Mouse (Mus musculus) layer of hippocampus, postnatal 14 days (tissue): ENCODE data around the gene Selenof. TPM values are rescaled to one million over a fixed set of nuclear protein-coding genes. Genes with fewer than 3 reads are reported as not detected.

Experiments used
- DNase-seq, 2 experiments: peaks; one replicate each; pipeline ENCODE4 v3.0.0; 2021 to 2022; ENCODE audit warnings: low spot score in 2 of 2, mixed read lengths in 1 of 2
- long read RNA-seq, 2 experiments: library from polyadenylated mRNA; stranded (forward); transcript quantifications; one replicate each; pipeline ENCODE4 v2.0.0; 2021
- total RNA-seq, 2 experiments: library from RNA; stranded (reverse); gene quantifications; 2 replicates each; pipeline ENCODE4 v1.2.3; 2021

Gene Selenof
- 100 to 1,000 TPM; 296 to 301 TPM for total RNA-seq
- long read RNA-seq, experiment 1, transcript Selenof-201 (5 exons, 1,514 nt), result major isoform, 93 of 98 reads
- long read RNA-seq, experiment 1, partial matches to known transcripts, result 1 of 98 reads
- long read RNA-seq, experiment 1, other reads (novel, unspliced or antisense), result 3 of 98 reads
- long read RNA-seq, experiment 2, transcript Selenof-201 (5 exons, 1,514 nt), result major isoform, 185 of 196 reads
- long read RNA-seq, experiment 2, partial matches to known transcripts, result 7 of 196 reads
- long read RNA-seq, experiment 2, other reads (novel, unspliced or antisense), result 4 of 196 reads

- peak; percentile 96 to 99 for DNase-seq
Measured at GRCm38 (mm10) chr3:144570047-144570815, at the start of gene Selenof, which contains the start of gene Hs2st1. TSS of gene Selenof (plus strand) at chr3:144570304. TSS of gene Hs2st1 (minus strand) at chr3:144570181.

- no peak for DNase-seq
Measured at GRCm38 (mm10) chr3:144527918-144528317, 42.2 kb upstream of the Selenof start.

DNA sequence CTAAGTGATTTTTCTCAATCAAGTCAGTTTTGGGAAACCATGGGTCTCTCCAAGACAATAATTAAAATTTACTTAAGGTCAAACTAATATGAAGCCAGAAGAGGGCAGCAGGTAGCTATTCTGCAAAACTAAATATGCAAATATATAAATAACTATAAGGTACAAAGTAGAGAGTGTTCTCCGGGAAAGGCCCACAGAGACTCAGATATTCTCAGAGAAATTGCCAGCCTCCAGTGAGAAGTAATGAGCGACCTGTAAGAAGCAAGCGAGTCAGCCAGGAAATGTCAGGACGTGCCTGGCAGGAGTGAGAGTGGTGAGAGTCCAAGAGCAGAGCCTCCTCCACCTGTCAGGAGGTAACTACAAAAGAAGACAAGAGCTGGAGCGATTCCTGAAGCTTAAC, 39.1 kb upstream of the Selenof start:
- no peak for DNase-seq

DNA sequence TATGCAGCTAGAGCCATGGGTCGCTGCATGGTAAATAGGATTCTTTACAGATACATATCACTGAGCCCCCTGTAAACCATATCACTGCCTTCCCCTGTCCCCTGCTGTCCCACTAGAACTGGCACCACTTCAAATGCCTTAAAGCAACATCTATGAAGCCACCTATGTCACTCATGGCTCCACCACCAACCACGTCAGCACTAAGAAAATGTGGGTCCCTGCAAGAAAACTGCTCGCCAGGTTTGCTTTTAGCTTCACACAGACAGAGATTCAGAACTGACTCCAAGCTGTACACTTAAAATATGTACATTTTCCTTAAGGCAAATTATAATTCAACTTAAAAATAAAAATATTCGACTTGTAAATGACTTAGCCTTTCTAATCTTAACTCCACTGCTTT, 35.0 kb upstream of the Selenof start:
- DNase-seq, result no peak

DNA sequence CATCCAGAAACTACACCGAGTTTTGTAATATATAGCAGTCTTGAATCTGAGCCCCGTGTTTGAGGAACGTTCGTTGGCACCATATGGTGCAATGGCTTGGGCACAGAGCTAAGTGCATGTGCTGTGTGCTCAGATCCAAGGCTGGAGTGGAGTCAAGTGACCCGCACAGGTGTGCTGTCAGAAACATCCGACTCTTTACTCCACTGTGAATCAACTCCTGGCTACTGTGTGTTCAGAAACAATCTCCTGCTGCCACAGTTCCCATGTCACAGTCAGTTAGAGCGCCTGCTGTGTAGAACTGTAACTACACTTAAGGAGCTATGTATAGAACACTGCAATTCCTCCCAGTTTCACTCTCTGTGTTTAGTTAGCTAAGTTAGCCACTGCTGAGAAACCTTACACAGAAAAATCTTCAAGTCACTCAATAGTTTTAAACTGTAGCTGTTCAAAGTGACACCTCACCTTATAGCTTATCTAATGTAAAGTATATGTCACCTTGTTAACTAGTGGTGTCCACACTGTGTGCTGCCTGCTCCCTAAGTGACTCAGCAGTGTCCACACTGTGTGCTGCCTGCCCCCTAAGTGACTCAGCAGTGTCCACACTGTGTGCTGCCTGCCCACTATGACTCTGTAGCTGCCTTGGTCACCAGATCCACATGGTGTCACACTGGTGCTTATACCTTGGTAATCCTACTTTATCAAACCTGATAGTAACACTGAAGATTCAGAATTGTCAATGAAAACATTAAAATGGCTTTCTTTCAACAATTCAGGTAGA, 32.8 kb upstream of the Selenof start:
- no peak for DNase-seq

DNA sequence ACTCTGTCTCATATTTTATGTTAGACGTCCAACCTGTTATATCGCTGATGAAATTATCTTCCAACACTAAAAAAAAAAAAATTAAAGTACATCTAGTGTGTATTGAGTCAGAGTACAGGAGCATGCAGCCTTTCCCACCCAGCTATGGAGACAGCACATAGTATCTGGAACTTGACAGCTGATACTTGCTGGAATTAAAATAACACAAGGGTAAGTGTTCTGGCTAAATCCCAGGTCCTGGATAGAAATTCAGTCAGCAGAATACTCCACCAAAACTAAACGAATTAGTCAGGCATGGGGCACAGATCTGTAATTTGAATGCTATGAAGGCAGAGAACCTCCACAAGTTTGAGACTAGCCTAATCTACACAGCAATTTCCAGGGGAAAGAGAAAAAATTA, 31.1 kb upstream of the Selenof start:
- no peak for DNase-seq

- DNase-seq, result no peak
Measured at GRCm38 (mm10) chr3:144540805-144541204, 29.3 kb upstream of the Selenof start.

DNA sequence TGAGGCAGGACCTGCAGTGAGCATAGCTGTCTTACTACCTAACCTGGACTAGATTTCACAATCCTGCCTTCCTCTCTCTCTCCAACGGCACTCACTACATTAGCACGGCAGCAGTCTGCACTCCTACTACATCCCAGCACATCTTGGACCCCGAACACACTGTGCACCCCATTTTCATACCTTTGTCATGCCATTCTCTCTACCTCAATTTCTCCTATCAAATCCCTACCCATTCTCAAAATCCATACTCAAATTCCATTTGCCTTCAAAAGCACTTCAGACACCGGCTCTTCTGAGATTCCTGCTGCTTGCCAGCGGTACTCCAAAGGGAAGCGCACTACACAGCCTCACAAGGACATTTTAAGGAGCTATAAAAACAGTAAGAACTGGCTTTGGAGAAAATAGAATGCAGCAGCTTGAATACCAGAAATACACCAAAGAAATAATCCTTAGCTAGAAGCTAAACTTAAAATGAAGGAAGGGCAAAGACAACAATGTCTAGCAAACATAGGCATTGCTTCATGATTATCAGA, 28.1 kb upstream of the Selenof start:
- DNase-seq, result no peak

GRCm38 (mm10) chr3:144545152-144545551, 25.0 kb upstream of the Selenof start:
- no peak for DNase-seq

DNA sequence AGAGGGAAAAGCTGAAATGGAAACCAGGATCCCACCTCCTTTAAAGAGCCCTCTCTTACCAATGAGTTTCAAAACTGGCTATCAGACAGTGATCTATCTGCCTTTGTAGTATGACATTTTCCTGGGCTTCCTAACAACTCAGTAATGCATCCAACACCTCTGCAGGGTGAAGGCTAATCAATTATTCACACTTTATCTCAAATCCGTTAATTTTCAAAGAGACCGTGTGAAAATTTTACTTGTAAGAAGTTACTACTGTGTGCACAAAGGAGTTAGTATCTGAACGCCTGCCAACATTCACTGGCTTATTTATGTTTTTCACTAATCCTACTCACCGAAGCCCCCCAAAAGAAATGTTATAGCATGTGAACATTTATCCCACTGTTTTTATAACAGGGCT, 24.3 kb upstream of the Selenof start:
- DNase-seq, result no peak

- DNase-seq, result no peak
Measured at GRCm38 (mm10) chr3:144546490-144546889, 23.6 kb upstream of the Selenof start.

DNA sequence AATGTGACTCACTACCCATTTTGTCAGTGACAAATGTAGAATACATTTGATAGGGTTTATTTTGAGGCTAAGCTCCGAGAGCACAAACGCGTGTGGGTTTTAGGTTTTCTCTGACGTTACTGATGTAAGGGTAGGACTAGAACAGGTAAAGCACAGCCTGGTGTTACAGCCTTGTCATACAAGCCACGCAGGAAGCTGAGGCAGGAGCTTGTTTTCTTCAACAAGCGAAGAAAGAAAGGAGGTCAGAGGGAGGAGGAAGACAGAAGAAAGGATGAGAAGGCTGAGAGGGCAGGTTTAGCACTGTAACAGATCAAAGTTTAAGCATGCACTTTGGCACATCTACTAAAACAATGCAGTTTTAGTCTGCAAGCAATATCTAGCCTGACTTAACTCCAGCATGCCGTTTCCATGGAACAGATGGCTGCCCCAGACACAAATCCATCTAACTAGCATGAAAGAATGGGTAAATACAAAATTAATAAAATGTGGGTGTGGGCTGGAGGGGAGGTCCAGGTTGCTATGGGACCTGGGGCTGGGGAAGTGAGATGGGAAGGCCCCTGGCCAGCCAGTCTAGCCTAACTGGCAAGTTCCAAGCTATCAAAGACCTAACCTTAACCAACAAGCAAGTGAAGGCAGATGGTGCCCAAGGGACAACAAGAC, 21.8 kb upstream of the Selenof start:
- peak; percentile 40 to 73 for DNase-seq

DNA sequence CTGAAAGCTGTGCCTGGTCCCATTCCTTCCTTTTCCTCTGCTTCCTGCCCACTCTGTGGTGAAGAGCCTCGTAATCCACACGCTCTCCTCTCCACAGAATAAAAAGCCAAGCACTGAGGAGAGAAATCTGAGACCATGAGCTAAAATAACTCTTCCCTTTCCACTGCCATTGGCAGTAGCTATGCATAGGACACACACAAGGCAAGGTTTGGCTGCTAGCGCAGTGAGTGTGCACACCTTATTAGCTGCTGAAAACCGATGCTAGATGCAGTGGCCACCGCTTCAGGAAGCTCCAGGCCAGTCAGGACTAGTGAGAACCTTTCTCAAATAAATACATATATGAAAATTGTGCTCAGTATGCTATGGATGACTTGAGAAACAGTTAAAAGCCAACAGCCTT, 20.1 kb upstream of the Selenof start:
- DNase-seq, result no peak

DNA sequence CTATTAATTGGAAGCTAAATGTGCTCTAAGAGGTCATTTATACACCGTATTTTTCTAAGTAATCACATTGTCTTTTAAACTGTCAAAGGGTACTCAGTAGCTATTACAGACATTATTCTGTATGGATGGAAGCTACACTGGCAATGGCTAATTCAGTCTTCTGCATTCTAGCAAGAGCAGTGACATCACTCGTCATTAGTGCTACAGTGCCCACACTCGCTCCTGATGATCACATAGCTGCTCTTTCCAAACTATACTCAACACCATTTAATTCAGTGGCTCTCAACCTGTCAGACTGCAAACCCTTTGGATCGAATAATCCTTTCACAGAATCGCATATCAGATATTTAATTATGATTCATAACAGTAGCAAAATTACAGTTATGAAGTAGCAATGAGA, 19.4 kb upstream of the Selenof start:
- DNase-seq, result no peak

GRCm38 (mm10) chr3:144551416-144551815, 18.7 kb upstream of the Selenof start:
- no peak for DNase-seq

- DNase-seq, result no peak
Measured at GRCm38 (mm10) chr3:144553942-144554341, 16.2 kb upstream of the Selenof start.

- no peak for DNase-seq
Measured at GRCm38 (mm10) chr3:144554503-144554902, 15.6 kb upstream of the Selenof start.

DNA sequence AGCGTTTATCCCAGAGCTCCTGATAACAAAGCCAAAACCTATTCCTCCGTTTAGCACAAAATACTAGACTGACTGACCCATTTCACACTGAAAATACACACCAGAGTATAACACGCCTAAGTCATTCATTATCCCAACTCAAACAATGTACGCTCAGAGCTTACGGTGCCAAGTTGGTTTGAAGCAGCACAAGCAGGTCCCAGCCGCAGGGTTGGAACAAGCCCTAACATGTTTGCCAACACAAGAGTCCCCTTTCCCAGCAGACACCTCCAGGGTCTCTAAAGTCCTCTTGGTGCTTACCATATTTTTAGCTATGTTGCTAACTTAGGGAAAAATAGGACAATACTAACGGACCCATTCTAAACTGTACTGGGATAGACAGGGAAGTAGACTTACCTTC, 15.0 kb upstream of the Selenof start:
- no peak for DNase-seq

GRCm38 (mm10) chr3:144556625-144557324, 13.3 kb upstream of the Selenof start:
- no peak for DNase-seq

DNA sequence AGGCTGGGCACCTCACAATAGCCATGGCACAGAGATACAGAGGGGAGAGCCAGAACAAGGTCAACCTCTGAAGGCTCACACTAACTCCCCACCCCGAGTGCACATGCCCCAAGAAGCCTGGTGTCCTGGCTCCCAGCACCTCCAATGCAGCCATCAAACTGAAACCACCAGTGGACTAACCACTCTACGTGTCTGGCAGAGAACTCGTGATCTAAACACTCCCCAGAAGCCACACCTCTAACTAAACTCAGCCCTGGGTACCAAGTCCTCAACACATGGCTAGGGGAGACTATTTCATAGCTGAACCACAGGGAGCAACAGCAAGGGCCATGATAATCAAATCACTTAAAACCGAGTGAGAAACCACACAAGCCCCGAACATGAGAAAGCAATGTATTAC, 11.8 kb upstream of the Selenof start:
- DNase-seq, result no peak
